Mouse (Mus musculus): Measurements from ENCODE around the gene Papolb.

- TF ChIP-seq CTCF (IDR thresholded peaks at IDR 0.05; ENCODE audit: extremely low read depth, insufficient read depth, low read length) (peak; percentile 90), POLR2A (IDR thresholded peaks at IDR 0.05; ENCODE audit: extremely low read depth, insufficient read depth, low read length) (no peak)
These were observed 50.9 kb downstream of the Papolb start for GRCm38 (mm10) chr5:142478829-142479435.

Data from cortical plate, adult 2 months (tissue).